Mouse (Mus musculus) bone marrow macrophage, adult 2 months (primary cell): Measurements from ENCODE around the gene Etv3.

Experiments used
- CTCF ChIP-seq: IDR thresholded peaks from 2 replicates; pipeline ENCODE4 v1.5.1; 2012; ENCODE audit warnings: low read depth, mild to moderate bottlenecking, low read length, moderate library complexity
- POLR2A ChIP-seq: IDR thresholded peaks from 2 replicates; pipeline ENCODE4 v1.6.1; 2012; ENCODE audit warnings: mild to moderate bottlenecking, low read depth, low read length, borderline replicate concordance

DNA sequence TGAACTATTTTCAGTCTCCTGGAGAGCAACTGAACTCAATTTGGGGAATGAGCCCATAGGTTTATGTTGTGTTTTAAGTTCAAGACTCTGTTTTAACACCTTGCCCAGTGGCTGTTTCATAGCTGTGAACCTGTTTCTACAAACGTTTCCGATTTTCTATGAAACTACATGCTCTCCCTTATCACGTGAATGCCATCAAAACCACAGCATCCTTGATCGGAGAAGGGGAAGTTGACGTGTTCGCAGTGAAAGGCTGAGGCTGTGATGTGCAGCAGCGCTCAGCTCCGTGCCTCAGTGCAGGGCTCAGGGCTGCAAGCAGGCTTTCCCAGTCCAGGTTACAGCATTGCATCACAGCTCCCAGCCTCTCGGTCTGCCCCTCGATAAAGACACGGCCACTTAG is 4.4 kb downstream of the Etv3 start:
- no peak for TF ChIP-seq CTCF
- TF ChIP-seq POLR2A: no peak
